Mouse (Mus musculus): ENCODE measurements around the gene Kifap3. TPM values are rescaled to one million over a fixed set of nuclear protein-coding genes. Genes with fewer than 3 reads are reported as not detected.

Kifap3 gene
- polyA plus RNA-seq, 1 experiment from 2014 or later: 10.3 TPM

GRCm38 (mm10) chr1:163964008-163964689 lies 184.8 kb downstream of the Kifap3 start:
- no peak for DNase-seq (ENCODE audit: low spot score)

Other genes starting within 250 kb of the Kifap3 start
- gene Mettl11b, start 54.4 kb upstream of the Kifap3 start, polyA plus RNA-seq (2015; fragmentation: Nextera tagmentation; extraction: Ambion mirVana): not detected in 2 replicates
- gene Scyl3, start 149.5 kb downstream of the Kifap3 start, polyA plus RNA-seq (2015; fragmentation: Nextera tagmentation; extraction: Ambion mirVana): 21.5 and 24.9 TPM in 2 replicates
- 14.8 and 17.2 TPM in 2 replicates for gene BC055324, start 215.2 kb downstream of the Kifap3 start, polyA plus RNA-seq (2015; fragmentation: Nextera tagmentation; extraction: Ambion mirVana)
- gene Mettl18, start 215.3 kb downstream of the Kifap3 start, polyA plus RNA-seq (2015; fragmentation: Nextera tagmentation; extraction: Ambion mirVana): 16.0 and 17.3 TPM in 2 replicates